Mouse (Mus musculus) CH12F3 (cell line): ENCODE measurements around the gene Rgs8.

Experiments
- in situ Hi-C: fragments of 300-500 bp; cut with MboI; formaldehyde crosslinking; loops from 2 replicates; pipeline ENCODE4 v1.14.3; 2020; ENCODE audit warnings: low sequenced_read_pairs

Gene Rgs8

DNA sequence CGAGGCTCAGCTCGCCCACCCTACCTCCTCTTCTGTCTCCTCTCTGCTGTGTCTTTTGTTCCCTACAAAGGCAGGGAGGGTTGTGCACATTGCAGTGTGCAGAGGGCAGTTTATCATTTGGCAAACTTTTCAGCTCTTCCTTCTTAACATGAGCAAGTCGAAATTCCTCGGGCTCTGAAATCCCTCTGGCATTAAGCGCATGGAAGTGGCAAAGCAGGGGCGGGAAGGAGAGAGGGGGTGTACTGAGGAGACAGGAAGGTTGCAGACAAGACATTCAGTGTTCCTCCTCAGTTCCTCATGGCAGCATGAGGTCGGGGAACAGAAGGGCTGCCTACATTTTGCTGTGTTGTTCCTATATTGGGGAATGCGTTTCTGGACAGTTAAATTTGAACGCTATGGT is 19.9 kb downstream of the Rgs8 start:
- in situ Hi-C loops: no loop called here

DNA sequence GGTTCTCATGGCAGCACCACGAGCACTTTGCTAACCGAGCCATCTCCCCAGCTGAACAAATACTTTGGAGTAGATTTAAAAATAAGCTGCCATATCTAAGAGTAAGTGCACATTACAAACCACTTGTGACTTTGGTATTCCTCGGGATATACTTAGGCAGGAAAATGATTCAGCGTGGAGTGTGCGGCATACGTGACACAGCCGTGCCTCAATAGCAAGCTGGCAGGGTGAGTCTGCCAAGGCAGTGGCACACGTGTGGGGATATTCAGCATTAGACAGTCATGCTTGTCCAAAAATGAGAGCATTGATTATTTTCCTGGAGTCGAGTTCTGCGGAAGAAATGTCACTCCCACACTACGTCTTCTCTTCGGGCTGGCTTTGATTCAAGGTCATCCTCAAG is 21.1 kb downstream of the Rgs8 start:
- in situ Hi-C loops: no loop called here

DNA sequence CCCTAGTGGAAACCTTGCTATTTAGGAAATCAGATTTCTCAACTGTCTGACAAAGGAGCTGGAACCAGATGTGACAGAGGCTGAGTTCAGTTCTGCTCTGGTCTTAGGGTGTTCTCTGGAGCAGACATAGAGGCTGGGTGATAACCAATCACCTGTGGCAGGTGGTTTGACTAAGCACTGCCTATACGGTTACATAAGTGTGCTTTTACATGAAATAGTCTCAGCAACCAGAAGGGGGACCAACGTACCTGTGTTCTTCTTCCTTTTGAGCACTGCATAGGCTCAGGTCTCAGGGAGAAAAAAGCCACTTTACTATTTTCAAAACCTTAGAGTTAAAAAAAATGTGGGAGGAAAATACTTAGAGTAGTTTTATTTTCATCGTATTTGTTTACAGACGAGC is 22.8 kb downstream of the Rgs8 start:
- in situ Hi-C loops: no loop called here

DNA sequence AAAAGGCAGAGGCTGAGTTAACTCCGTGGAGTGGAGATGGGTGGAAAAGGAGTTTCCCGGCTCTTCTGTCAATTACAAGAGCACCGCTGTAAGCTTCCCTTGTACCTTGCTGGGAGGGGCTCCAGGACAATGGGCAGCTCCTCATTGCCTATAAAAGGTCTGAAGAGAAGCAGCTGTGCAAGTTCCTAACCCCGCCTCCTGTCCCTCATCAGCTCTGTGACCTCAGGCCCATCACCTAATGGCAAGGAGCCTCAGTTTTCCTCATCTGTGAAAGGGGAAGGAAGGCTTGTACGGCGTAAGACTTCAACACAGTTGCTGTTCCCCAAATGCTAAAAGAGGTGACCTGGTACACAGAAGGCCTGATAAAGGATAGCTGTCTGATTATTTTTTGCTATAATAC is 24.8 kb downstream of the Rgs8 start:
- in situ Hi-C loops: no loop called here

DNA sequence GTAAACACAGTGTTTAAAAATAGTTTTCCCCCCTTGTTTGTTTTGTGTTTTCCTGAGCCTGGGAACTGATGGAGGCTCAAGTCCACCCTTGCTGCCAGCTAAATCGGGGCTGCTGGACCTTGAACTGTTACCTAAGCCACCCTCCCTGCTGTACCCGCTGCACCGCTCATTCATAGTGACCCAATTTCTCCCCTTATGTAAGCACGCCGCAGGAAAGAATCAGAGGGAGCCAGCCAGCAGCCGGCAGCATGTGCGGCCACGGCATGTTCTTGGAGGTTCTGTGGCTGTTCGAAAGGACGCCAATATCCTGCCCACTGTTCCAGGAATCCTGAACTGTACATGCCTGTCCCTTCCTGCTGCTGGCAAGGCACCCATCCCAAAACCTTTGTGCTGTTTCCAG is 26.3 kb downstream of the Rgs8 start:
- in situ Hi-C loops: no loop called here

DNA sequence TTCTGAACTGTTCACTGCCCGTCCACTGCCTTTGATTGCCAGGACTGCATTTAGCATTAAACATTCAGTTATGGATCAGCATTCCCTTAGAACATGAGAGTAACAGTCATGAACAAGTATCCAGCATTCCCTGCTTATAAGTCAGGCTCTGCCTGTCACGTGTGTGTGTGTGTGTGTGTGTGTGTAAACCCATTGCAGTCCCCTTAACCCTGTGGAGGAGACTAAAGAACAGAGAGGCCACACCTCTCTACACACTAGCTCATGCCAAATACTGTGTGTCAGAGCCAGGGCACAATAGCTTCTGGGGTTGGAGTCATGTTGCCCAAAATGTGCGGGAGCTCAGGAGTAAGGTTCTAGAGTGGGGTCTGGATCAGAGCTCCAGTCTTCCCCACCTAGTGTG is 26.8 kb downstream of the Rgs8 start:
- in situ Hi-C loops: no loop called here

DNA sequence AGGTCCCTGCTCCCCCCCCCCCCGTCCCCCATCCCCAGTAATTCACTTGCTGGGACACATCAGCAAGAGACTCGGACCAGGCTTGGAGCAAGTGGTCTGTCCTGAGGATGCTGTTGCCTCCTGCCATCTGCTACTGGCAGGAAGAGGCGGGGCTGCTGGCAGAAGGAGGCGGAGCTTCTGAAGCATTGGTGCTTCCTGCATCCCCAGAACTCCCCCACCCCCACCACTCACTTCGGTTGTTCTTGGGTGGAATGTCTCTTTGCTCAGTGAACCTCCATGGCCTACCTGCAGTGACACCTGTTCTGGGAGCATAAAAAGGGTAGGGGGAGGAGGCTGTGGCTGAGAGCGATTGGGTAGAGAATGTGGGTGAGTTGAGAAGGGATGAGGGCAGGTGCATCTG is 27.5 kb downstream of the Rgs8 start:
- in situ Hi-C loops: no loop called here

DNA sequence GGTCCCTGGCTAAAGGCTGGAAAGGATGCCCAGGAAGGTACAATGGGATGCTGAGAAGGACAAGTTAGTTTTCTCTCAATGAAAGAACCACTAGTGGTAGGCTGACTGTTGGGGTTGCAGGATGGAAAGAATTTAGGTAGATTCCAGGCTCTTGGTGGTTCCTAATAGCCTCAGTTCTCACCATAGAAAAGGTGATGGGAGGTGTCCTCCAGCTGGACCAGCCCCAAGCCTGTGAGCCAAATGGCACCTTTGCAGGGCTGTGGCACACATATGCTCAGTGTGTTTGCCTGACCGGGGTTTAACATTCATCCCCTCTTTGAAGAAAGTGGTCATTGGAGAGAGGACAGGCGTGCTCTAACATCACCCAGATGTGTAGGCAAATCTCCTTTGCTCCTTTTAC is 28.2 kb downstream of the Rgs8 start:
- in situ Hi-C loops: no loop called here

DNA sequence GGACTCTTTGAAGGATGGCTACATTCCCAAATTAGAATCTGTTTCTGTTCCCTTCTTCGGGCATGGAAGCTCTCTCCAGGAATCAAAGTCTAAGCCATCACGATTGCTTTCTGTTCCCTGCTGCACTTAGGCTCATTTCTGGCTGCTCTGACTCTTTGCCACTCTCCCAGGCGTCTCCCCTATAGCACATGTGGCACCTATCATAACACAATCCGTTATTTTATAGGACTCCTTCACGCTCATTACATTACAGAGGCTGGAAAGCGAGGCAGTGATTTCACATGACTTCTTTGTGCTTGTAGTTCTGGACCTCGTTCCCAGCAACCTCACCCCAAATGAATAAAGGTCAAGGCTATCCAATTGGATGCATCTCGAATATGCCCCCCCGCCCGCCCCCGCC is 30.4 kb downstream of the Rgs8 start:
- in situ Hi-C loops: no loop called here

DNA sequence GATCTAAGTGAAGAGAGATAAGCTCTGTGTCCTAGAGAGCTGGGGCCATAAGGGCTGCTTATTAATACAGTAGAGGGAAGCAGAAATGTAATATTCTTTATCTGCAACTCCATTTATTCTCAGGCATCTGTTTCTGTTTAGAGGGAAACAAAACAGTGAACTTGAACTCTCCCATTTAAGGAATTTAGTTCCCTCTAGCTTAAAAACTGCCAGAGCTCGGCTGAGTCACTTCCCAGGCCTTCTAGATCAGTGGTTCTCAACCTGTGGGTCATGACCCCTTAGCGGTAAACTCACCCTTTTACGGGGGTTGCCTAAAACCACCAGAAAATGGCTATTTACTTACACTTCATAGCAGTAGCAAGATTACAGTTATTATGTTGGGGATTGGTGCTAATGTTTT is 32.8 kb downstream of the Rgs8 start:
- in situ Hi-C loops: no loop called here

DNA sequence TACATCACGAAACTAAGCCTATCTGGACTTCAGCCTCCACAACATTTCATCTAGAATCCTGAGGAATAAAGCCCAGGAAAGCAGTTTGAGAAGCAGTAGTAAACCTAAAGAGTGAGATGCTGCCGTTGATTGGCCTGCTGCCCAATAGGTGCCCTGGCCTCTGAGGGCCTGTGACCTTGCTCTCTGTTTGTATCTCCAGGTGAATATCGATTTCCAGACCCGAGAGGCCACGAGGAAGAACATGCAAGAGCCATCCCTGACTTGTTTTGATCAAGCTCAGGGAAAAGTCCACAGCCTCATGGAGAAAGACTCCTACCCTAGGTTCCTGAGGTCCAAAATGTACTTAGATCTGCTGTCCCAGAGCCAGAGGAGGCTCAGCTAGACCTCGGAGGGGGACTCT is 39.7 kb downstream of the Rgs8 start:
- in situ Hi-C loops: no loop called here

DNA sequence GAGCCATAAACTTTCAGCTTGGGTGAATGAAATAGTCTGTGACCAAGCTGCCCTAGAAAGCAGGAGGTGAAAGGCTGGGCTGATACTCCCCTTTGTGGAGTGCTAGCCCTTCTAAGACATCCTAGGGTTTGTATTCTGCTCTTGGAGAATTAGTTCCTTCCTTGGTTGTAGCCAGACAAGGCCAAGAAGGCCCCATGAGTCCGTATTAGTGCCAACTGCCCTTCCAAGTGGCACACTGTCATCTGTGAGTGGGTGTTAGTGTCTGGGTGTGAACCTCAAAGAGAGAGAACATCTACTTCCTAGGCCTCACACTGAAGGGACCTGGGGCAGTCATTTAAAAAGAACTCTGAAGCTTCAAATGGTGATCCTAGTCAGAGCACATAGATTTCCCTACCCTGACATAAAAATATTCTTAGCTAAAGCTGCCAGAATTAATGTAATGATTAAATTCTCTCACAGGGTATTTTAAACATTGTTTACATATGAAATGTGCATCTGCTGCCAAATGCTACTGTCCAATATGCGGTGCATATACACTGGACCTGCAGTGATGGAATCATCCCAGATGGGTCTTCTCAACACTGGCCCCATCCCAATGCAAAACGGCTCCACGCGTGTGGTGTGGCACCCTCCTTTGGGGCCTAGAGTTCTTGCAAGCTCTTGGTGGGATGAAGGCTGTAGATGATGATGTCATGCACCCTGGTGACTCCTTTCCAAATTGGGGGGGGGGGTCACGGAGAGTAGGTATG is 41.7 kb downstream of the Rgs8 start:
- in situ Hi-C loops: no loop called here

DNA sequence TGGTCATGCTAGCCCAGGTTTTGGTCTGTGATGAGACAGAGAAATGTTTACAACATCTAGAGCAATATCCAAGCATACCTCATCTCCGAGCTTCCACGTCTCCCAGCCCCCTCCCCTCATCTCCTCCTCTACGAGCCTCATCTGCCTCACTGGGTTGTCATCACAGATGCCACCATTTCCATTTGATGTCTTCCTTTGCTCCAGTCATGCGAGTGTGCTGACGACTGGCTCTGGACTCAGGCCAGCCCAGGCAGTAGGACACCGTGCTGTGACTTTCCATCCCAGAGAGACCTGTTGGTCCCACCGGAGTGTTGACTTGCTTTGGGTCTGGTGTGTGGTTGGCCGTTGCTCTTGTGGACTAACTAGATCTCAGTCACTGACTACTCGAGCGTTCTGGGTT is 42.6 kb downstream of the Rgs8 start:
- in situ Hi-C loops: no loop called here

DNA sequence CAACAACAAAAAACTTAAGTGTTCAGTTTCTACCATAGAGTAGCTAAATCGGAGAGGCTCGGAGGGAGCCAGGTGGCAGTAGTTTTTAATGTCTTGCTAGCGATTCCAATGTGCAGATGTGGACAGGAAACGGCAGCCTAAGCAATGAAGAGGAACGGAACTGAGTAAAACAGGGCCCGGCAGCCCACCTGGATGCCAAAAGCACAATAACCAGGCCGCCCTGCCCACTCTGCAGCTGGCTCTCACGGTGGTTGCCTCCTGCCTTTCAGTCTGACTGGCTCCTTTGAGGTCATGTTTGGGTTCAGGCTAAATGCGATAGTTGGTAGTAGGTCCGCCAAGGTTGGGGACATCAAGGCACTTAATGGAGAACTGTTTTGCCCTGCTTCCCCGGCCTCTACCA is 43.3 kb downstream of the Rgs8 start:
- in situ Hi-C loops: no loop called here

DNA sequence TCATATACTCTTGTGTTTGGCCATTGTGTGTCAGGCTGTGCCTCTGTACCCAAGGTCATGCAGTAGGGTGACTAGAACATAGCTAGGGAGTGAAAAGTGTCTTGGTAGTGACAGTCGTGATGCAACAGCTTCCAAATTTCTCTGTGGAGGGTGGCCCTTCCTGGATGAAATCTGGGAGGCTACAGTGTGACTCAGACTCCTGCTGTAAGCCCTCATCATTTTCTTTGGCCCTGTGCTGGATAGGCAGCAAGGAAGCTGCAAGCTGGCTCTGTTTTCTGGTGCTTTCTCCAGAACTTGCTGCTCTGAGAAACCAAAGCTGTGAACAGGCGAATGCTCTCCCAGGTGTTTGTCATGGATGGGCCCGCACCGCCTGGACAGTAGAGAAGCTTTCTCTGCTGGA is 43.7 kb downstream of the Rgs8 start:
- in situ Hi-C loops: no loop called here

DNA sequence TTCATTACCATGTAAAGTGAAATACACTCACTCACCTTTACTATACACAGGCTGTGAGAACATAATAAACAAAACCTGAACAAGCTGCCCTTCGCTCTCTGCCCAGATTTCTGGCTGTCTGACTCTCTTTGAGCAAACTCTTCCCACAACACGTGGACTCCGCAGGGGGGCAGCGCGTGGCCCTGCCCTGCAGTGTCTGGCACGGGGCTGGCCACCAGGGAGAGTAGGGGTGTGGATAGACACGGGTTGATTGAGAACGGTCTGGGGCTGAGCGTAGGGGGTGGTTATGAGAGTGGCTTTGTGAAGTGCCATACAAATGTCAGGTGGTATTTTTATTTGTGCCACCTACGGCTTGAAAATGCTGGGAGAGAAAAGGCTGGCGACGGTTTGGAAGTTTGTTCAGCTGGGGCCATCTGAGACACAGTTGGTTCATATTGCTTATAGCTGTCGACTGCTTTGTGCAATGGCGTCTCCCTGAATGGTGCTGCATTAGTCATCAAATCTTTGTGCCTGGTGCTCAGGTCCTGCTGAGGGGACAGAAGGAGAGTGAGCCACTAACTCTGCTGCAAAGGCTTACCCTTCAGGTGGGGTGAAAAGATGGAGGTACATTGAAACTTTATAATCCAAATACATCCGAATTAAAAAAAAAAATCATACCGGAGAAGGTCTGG is 44.9 kb downstream of the Rgs8 start:
- in situ Hi-C loops: no loop called here

DNA sequence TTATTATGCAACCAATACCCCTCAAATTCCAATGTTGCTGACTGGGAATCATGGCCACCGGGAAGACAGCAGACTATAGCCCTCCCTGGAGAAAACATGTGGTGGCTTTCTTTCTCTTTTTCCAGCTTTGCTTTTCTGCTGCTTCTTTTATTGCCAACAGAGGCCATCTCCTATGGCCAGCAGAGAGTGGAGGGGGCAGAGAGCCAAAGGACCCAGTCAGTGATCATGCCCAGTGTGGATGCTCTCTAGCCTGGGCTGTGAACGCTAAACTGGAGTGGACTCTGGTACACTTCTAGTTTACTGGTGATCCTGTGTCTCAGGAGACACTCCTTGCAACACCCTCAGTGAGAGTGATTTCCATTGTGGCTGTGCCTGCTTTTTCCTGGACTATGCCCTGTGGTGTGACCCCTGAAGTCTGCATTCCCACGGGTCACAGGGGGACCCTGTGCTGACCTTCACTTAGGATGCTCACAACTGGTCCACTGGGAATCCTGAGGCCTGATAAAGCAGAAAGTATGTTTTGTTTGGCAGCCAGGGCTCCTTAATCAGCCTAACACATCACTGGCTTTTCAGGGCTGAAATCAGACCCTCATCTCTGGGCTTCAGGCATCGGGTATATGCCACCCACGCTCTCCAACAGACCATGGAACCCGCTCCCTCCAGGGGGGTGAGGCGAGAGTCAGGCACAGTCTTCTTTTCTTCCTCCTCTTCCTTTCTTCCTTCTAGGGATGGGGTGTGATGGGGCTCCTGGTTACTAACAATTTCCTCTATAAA is 45.7 kb downstream of the Rgs8 start:
- in situ Hi-C loops: no loop called here

DNA sequence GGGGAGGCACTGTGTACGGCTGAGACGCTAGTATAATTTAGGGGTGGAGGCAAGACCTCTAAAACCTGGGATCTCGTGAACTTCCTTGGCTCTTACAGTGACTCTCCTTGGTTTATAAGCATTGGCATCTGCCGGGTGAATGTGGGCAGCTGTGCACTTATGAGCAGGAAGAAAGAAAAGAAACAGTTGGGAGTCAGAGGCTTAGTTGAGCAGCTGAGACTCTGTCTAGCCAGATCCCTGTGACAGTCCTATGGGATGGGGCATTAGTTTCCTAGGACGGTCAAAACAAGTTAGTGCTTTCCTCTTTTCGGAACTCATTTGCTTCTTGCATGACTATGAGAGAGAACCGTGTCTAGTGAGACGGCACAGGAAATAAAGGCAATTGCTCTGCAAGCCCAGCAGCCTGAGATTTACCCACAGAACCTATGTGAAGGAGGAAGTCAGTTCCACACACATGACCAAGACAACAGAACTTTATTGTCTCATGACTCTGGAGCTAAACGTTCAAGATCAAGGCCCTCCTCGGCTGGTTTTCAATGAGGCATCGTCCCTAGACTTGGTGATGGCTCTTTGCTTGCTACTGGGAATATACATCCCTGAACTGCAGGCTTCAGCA is 47.7 kb downstream of the Rgs8 start:
- in situ Hi-C loops: no loop called here

DNA sequence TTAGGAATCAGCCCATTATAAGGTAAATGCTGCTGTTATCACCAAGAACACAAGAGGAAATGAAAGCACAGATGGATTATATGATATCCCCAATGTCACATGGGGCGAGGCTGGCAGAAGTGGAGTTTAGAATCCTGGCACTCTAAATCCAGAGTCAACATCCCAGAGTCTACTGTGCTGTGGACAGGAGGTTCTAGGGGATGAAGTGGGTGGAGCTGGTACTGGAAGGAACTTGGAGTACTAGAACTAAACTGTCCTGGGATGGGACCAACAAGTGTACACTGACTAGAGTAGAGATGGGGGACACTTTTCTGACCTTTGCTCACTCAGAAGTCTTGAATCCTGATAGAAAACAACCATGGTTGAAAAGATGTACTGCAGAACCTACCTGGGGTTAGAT is 48.6 kb downstream of the Rgs8 start:
- in situ Hi-C loops: no loop called here

DNA sequence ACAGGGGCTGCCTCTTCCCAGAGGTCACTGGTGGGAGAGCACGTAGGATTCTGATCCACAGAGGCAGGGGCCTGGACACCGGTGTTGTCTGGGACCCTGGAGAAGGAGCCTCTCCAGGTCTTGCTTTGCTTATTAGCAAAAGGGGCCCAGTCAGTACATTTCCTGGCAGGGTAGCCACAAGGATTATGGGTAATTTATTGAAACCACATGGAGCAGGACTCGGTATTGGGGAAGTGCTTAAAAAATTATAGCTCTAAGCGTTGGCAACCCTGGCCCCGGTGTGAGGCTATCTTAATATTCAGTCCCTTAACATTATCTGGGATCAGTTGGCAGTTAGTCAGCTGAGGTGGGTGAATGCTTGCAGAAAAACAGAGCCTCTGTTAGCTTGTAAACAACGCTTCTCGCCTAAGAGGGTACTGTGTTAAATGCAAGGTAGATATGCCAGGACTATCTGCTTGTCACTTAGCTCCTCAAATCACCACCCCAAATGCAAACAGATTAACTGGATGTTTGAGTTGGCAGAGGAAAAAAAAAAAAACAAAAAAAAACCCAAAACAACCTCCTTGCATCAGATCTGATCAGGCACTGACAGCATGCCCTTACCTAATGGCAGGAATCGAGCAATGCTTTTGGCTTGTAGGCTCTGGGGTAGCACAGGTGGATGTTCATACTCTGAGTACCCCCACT is 49.5 kb downstream of the Rgs8 start:
- in situ Hi-C loops: no loop called here

DNA sequence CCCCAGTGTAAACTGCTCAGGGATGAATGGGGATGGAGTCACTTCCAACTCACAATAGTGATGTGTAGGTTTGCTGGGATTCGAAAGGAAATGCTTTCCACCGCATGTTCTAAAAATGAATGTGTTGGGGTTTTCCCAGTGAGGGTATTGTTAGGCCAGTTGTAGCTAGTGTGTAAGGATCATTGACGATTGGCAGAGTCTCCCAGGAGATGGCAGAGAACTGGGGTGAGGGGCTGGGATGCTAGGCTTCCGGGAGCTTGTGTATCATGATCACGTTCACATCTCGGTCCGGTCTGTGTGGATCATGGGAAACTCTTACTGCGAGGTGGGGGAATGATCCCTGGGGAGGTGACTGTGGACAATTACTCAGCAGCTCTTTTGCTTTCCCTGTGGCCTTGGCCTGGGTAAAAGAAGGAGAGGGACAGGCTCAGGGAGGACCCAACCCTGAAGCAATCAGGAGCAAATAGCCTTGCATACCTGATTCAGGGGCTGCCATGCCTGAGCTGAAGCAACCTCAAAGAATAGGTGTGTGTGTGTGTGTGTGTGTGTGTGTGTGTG is 50.1 kb downstream of the Rgs8 start:
- in situ Hi-C loops: no loop called here
